Mouse (Mus musculus): ENCODE data around the gene Mlxipl. TPM values are rescaled to one million over a fixed set of nuclear protein-coding genes. Genes with fewer than 3 reads are reported as not detected.

Mlxipl gene
- polyA plus RNA-seq, 1 experiment, result 28.5 TPM

DNA sequence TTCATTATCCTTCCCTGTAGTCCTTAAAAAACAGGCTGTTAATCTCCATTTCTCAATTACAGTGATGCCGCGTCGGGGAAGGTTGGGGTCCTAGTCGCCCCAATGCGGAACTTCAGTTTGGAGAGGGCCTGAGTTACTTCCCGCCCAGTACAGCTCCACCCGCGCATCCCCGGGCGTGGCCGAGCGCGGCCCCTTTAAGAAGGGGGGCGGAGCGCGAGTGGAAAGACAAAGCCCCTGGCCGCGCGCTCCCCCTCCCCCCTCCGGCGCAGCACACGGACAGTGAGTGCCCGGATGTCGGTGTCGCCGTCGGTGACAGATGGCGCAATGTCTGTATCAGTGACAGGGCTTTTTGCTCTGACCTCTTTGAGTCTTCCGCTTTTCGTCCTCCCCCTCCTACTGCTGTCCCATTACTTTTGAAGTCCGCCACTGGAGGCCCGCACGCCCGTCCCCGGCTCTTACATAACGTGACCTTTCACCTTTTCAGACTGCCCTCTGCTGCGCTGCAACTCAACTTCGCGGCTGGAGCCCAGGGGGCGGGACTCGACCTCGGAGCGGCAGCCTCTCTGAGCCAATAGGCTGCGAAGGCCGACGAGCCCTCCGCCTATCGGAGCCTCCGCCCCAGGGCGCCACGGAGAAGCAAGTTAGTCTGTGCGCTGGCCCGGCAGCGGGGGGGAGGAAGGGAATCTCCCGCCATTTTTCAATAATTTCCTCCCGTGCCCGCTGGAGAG is 97.1 kb downstream of the Mlxipl start, which contains the start of gene Baz1b:
Gene Baz1b (plus strand): TSS at position 644 of the 728 bp plus-strand sequence.
- H3K4me1 ChIP-seq (ENCODE audit: control insufficient read depth, insufficient read depth, low read length), result peaks cover 13% of the 10 kb centered on the region
- WGBS, result under 1% methylated on average over 57 of the region's 57 CpGs
- TF ChIP-seq POLR2A (IDR thresholded peaks at IDR 0.05; ENCODE audit: borderline replicate concordance, extremely low read depth, low read depth, low read length), result peak; percentile 71; the same call in 1 of the 2 replicates
- no peak for TF ChIP-seq CTCF (IDR thresholded peaks at IDR 0.05; ENCODE audit: insufficient read depth, low read length)
- DNase-seq, result peak; percentile 95
- H3K4me3 ChIP-seq (replicated peaks; ENCODE audit: extremely low read depth, low read depth, low read length), result peak within 1 kb of the TSS; percentile 87

DNA sequence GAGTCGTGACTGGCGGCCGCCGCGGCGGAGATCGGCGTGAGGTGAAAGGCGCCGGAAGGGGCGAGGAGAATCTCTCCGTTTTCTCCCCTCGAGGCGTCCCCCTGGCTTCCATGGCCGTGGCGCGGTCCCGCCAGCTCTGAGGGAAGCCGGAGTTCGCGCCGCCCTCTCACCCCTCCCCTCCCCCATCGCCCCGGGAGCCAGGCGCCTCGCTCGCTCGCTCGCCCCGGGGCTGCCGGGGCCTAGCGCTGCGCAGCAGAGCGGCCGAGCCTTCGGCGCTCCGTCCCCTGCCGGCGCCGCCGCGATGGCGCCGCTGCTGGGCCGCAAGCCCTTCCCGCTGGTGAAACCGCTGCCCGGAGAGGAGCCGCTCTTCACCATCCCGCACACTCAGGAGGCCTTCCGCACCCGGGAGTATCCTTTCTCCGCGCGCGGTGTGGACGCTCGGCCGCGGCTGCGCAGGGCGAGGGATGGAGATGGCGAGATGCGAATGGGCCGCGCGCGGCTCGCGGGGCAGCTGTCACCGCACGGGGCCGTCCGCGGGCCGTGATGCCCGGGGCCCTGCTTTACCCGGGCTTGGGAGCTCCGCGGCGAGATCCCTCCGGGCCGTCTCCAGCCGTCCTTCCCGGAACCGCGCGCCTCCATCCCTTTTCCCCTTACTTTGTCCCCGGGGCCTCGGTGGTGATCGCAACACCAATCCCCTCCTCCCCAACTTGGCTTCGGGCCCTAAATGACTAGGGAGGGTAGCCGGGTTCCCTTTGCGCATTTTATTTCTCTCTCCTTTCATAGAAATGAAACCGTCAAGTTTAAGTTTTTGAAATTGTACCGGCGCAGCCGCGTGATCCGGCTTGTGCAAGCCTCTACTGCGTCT is 97.9 kb downstream of the Mlxipl start:
- peak overlapping the region; percentile 87 for H3K4me3 ChIP-seq (replicated peaks; ENCODE audit: extremely low read depth, low read depth, low read length)
- no peak for TF ChIP-seq CTCF (IDR thresholded peaks at IDR 0.05; ENCODE audit: insufficient read depth, low read length)
- TF ChIP-seq POLR2A (IDR thresholded peaks at IDR 0.05; ENCODE audit: borderline replicate concordance, extremely low read depth, low read depth, low read length), result 0 out of 2 replicates have a peak, but pooled peaks have one; percentile 39
- no peak for DNase-seq
- peaks cover 13% of the 10 kb centered on the region for H3K4me1 ChIP-seq (ENCODE audit: control insufficient read depth, insufficient read depth, low read length)
- under 1% methylated on average over 97 of the region's 102 CpGs for WGBS

Other genes with a start within 250 kb of the Mlxipl start
- gene Tmem270, start 183.2 kb upstream of the Mlxipl start, polyA plus RNA-seq (2012; rRNA removed), result not detected in 2 replicates
- gene Cldn13, start 174.4 kb upstream of the Mlxipl start, polyA plus RNA-seq (2012; rRNA removed), result not detected in 2 replicates
- 16.3 and 23.2 TPM in 2 replicates for gene Mettl27, start 157.5 kb upstream of the Mlxipl start, polyA plus RNA-seq (2012; rRNA removed)
- gene Cldn4, start 143.0 kb upstream of the Mlxipl start, polyA plus RNA-seq (2012; rRNA removed), result 9.2 and 18.9 TPM in 2 replicates
- gene Cldn3, start 103.7 kb upstream of the Mlxipl start, polyA plus RNA-seq (2012; rRNA removed), result 333 and 552 TPM in 2 replicates
- gene Abhd11, start 80.7 kb upstream of the Mlxipl start, polyA plus RNA-seq (2012; rRNA removed), result 66.9 and 78.4 TPM in 2 replicates
- gene Stx1a, start 66.4 kb upstream of the Mlxipl start, polyA plus RNA-seq (2012; rRNA removed), result 10.6 and 11.7 TPM in 2 replicates
- 30.7 and 31.5 TPM in 2 replicates for gene Dnajc30, start 25.7 kb upstream of the Mlxipl start, polyA plus RNA-seq (2012; rRNA removed)
- gene Bud23, start 24.9 kb upstream of the Mlxipl start, polyA plus RNA-seq (2012; rRNA removed), result 51.3 and 56.4 TPM in 2 replicates
- 2.3 and 3.0 TPM in 2 replicates for gene Vps37d, start 11.6 kb upstream of the Mlxipl start, polyA plus RNA-seq (2012; rRNA removed)
- 8.1 and 8.3 TPM in 2 replicates for gene Tbl2, start 59.8 kb downstream of the Mlxipl start, polyA plus RNA-seq (2012; rRNA removed)
- gene Bcl7b, start 78.4 kb downstream of the Mlxipl start, polyA plus RNA-seq (2012; rRNA removed), result 37.3 and 42.9 TPM in 2 replicates
- gene Baz1b, start 97.4 kb downstream of the Mlxipl start, polyA plus RNA-seq (2012; rRNA removed), result 22.2 and 23.4 TPM in 2 replicates
- gene Fzd9, start 161.3 kb downstream of the Mlxipl start, polyA plus RNA-seq (2012; rRNA removed), result 0.22 and 0.95 TPM in 2 replicates